Mouse (Mus musculus): Measurements from ENCODE around the gene Txnrd3.

Gene Txnrd3

DNA sequence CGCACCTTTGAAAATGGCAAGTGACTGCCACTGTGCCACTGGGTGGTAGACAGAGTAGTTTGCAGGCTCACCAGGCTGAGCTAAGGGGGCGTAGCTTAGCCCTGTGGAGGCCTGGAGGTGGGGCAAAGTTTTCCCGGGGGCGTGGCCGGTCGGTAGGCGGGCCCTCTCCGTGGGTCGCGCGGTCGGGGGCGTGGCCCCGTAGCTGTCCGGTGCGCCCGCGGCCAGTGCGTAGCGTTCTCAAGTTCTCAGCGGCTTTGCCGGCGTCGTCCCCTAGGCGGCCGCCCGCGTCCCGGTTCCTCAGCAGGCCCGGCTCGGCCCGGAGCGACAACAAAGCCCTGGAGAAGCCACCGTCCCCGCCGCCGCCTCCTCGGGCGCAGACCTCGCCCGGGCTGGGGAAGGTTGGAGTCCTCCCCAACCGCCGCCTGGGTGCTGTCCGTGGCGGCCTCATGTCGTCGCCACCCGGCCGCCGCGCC is at the start of gene Txnrd3:
TSS of gene Txnrd3 (plus strand) at position 191 of the 473 bp plus-strand sequence.
- peak; percentile 90 for DNase-seq (ENCODE audit: low read depth, low spot score)

DNA sequence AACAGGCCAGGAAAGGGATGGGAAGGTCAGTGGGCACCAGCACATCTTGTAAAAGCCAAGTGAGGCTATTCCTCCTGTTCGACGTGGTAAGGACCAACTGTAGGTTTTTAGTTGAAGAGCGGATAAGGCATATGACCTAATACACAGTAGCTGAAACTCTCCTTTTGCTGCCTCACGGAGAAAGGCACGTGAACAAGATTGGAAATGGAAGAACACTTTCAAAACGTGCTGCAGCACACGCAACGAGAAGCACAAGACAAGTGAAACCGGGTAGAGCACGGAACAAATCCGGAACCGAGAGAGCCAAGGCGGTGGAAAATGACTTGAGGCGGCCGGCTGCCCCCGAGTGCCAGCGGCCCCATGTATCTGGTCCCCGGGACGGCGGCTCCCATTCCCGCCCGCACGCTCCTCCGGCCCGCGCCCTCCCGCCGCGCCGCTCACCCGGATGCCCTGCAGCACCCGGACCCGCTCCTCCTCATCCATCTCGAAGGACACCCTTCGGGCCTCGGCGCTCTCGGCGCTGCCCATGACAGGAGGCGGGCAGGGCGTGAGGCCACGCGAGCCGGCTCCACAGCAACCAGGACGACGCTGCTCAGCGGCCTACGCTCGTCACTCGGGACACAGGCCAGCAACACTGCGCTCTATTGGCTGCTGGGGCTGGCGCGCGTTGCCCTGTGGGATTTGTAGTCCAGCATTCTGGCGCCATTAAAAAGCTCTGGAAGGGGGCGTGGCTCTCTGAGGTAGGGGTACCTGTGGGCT is 48.6 kb upstream of the Txnrd3 start, which contains the start of gene Chchd6:
TSS of gene Chchd6 (minus strand) at position 635 of the 759 bp plus-strand sequence.
- DNase-seq (ENCODE audit: low read depth, low spot score) = peak; percentile 95

DNA sequence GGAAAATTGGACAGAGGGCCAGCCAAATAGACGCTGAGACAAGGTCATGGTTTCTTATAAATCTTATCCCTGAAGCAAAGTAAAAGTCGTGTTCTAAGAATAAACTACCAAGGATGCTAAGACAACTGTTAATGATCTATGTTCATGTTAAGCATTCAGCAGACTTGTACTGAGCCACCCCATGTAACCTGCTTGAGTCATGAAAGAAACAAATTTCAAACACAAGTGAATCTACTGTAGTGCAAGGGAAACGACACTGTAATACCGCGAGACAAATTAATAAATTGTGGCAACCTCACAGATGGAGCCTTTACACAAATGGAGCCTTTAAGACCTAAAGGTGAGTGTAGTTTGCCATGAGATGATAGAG is 48.0 kb upstream of the Txnrd3 start:
- no peak for DNase-seq (ENCODE audit: low read depth, low spot score)

DNA sequence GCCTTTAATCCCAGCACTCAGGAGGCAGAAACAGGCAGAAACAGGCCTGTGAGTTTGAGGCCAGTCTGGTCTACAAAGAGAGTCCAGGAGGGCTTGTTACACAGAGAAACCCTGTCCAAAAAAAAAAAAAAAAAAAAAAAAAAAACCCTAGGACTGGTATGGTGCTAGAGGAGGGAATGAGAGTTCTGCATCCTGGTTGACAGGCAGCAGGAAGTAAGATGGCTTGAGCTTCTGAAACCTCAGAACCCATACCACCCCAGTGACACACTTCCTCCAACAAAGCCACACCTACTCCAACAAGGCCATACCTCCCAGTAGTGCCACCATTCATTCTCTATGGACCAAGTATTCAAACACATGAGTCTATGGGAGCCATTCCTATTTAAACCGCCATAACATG is 47.3 kb upstream of the Txnrd3 start:
- no peak for DNase-seq (ENCODE audit: low read depth, low spot score)

DNA sequence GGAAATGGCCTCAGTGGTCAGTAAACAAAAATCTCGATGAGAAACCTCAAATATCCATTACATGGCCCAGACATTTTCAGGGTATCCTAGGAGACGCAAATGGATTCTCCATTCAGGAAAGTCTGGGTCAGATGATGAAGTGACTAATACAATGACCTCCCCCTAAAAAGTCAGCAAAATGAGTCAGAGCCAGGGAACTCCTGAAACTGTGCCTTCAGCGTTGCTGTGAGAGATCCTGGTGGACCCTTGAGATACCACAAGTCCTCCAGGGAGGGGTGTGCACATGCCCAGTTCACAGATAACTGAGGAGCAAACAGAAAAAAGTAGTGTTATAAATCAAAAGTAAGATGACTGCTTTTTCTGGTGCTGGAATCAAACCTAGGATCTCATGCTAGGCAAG is 37.7 kb upstream of the Txnrd3 start:
- DNase-seq (ENCODE audit: low read depth, low spot score) = no peak

DNA sequence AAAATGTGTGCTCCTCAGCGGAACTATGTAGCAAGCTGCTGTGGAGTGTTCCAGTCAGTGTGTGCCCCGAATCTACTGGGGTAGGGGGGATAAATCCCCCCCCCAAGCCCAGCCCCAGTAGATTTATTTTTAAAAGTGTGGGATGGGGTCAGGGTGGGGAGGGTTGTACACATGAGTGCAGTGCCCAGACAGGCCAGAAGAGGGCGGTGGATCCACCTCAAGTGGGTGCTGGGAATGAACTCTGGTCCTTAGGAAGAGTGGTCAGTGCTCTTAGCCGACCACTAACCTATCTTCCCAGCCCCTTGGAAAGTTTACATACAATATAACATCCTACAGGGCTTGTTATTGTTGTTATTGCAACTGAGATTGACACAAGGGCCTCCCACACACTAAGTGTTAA is 35.8 kb upstream of the Txnrd3 start:
- peak; percentile 26 for DNase-seq (ENCODE audit: low read depth, low spot score)

DNA sequence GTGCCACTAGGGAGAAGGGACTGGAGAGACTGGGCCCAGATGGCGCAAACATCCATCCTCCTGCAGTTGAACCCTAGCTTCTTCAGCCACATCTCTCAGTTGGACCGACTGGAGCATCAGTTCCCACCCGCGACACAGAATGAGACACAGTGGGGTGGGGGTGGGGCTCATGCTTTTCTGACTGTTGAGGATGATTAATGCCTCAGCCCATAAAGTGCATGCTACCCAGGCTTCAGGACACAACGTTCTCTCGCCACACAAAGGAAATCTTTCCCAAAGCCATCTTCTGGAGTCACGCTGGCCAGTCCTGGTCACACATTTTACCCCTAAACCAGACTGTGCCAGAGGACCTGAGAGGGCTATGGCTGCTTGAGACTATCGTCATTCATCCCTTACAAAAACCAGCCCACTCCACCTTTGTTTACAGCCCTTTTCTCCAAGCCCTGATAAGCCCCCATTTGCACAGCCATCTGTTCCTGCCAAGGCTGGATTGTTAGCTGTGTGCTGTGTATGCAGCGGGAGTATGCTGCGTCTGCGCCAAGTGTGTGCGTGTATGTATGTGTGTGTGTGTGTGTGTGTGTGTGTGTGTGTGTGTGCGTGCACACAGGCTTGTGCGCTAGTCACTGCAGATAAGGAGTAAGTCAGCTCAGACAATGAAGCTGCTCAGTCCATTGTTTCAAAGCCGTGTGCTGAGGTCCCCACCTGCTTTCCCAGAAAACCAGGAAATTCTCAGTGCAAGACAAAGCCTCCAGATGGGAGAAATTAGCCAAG is 30.3 kb upstream of the Txnrd3 start:
- no peak for DNase-seq (ENCODE audit: low read depth, low spot score)

DNA sequence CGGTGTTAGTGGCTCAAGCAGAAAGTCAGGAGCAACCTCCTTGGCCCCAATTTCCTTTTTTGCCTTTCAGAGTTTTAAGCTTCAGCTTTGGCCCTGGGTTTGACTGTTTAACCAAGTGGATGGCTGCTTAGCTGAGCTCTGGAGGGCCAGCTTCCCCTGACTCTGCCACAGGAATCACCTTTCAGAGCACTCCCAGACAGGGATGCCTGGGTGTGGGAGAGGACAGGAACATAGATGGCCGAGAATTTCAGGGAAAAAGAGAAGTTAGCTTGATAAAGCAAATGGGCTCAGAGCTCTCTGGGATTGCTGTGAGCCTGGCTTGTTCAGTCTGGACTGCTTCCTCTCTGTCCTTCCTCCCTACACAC is 29.7 kb upstream of the Txnrd3 start:
- DNase-seq (ENCODE audit: low read depth, low spot score) = no peak

DNA sequence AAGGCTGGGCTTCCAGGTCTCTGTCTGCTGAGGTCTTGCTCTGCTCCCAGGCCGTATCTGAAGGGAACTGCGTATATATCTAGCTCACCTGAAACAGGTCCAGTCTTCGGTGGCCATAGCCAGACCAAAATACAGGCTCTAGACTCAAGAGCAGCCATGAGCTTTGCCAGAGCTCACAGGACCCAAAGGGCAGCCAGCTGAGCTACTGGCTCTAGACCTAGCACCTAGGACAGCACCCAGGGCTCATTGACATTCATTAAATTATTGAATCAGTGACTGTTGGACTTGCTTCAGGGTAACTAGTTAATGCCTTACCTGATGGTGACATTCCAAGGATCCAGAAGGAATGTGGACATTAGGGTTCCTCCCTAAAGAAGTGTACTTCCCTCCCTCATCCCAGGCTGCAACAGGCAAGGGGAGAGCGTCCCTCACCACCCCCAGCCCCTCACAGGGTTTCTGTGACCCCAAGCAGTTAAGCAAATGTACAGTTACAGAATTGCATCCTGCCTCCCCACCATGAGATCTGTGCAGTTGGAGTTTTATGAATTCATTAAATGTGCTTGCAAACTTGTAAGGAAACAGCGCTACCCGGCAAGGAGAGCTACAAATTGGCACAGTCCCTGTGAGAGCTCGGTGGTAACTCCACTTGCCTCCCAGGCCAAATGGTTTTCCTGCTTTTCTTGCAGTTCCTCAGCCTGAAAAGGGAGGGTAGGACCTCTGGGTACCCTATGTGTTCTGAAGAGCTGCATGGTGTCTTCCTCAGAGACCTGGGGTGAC is 29.0 kb upstream of the Txnrd3 start:
- DNase-seq (ENCODE audit: low read depth, low spot score) = no peak

DNA sequence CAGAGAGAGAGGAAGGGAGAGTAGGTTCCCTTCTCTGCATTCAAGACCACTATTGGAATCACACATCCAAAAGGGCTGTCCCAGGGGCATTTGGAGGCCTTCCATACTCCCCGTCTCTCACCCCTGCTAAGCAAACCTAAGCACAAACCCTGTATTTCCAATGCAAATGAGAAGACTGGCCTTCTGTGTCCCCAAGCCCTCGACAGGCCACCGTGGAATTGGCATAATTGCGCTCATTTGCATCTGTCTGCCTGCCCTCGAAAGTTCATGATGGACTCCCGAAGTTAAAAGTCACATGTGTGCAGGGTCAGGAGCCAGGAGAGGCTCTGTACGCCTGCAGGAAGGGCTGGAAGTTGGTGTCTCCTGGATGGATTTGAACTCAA is 28.4 kb upstream of the Txnrd3 start:
- no peak for DNase-seq (ENCODE audit: low read depth, low spot score)

DNA sequence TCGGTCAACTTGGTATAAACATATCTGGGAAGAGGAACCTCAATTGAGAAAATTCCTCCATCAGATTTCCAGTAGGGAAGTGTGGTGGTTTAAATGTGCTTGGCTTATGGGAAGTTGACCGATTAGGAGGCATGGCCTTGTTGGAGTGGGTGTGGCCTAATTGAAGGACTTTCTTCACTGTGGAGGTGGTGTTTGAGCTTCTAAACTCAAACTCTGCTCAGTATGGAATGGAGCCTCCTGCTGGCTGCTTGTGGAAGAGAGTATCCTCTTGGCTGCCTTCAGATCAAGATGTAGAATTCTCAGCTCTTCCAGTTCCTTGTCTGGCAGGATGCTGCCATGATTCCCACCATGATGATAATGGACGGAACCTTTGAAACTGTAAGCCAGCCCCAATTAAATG is 21.1 kb upstream of the Txnrd3 start:
- DNase-seq (ENCODE audit: low read depth, low spot score) = peak; percentile 82

DNA sequence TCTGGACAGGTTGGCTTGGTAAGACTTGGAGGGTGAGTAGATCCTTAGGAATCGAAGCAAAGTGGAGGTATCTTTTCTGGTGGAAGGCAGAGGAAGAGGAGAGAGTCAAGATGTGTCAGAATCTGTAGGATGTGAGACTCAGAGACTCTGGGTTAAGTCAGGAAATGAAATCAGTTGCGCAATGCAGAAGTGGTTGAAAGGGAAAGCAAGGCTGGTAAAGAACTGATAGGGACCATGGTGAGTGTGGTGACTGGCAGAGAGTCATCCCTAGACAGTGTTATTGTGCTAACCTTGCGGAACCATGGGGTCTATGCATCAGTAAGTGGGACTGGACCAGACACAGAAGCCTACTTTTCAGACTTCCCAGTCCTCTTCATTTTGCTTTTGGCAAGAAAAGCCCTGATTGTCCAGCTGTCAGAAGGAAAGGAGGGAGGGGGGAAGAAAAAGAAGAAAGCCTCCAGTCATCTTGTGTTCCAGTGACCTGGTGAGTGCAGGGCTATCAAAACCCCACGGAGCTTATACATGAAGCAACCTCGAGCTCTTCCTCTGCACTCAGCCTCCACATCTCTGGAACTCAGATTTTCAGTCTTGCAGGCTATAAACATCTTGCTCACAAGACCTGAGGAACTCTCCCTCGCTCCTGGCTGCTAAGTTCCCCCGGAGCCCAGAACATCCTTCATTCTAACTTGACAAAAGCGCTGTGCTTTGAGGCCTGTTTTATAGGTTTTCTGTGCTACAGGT is 15.6 kb upstream of the Txnrd3 start:
- no peak for DNase-seq (ENCODE audit: low read depth, low spot score)

DNA sequence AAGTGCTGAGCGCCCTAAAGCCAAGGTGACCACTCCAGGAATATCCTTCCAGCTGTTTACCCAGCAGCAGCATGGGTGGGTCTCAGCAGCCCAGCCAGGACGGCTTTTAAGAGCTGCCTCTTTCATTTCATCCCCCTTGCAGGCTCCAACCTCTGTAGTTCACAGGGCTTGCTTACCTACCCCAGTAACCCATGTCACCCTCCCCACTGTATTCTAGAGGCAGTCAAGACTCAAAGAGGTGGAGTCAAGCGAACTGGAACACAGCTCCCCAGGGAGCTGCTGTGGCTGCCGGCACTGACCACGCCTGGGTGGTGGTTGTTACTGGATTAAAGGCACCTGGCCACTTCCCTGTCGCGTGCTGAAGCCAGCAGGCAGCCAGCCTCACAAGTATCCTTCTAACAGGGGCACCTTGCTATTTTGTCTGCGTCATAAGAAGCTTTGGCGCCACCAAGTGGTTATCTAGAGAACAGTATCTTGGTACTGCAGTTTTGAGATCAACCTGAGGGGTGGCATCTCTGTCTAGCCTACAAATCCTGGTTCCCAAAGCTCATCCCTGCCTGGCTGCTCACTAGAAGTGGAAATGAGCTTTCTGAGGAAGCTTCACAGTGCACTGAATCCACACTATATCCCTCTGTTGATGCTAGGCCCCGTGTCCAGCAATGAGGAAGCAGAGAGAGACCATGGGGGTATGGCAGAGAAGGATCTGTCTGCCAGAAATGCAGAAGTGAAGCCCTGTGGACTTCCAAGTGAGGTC is 11.8 kb upstream of the Txnrd3 start:
- DNase-seq (ENCODE audit: low read depth, low spot score) = peak; percentile 90

DNA sequence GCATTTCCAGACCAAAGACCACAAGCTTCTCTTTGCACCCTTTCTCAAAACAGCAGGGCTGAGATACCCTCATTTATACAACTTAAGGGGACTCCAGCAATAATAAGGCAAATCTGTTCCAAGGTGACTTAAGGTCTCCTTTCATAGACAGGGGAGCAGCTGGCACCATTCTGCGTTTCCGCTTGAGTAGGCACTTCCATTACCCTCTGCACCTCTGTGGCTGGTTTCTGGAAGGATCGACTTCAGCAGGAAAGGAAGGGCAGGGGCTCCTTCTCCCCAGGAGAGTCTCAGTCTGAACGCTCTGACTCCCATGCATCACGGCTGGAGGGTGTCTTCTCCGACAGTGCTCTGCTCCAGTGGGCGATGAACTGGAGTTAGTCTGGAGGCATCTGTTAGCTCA is 10.7 kb upstream of the Txnrd3 start:
- DNase-seq (ENCODE audit: low read depth, low spot score) = no peak

DNA sequence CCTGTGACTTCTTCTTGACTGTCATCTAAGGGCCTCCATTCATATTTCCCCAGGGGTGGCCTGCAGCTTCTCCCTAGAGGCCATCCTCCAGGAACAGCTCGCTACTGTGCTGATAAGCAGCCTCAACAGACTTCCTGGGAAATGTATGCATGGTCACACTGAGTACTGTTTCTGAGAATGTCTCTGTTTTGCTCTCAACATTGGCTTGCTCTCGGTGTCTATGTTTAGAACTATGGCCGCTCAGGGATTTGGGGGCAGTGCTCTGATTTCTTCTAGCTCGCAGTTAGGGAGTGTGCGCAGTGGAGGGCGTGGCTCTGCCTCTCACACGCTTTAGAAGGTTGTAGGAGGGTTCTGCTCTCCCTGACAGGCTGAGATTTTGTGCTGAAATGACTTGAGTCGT is 9.4 kb upstream of the Txnrd3 start:
- peak; percentile 23 for DNase-seq (ENCODE audit: low read depth, low spot score)

DNA sequence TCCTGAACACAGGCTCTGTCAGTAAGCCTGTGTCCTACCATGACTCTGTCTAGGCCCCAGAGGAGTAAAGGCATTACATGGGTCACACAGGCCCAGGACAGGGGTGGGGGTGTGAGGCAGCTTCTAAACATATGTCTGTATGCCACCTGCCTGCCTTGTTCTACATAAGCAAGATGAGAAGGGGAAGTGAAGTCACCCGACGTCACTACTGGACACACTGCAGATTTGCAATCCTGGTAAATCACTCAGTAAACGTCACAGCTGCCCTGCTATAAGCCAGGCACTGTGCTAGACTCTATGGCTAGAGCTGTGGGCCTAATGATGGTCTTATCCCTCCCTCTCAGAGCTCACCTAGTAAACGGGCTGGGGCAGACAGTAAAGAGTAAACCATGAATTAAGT is 5.8 kb upstream of the Txnrd3 start:
- no peak for DNase-seq (ENCODE audit: low read depth, low spot score)

DNA sequence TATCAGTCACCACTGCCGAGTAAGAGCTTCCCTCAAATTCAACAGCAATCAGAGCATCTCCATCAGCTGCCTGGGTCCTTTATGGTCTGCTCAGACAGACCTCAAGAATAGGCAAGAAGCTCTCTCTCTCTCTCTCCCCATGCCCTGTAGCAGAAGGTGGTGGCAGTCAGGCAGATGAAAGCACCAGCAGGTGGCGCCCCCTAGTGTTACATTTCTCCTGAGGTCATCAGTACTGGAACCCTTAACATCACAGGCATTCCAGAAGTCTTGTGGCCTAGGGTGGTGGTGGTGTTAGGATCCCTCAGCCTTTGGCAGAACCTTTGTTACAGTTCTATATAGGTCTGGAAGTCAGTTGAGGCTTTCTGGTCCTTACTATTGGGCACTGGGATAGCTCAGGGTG is 4.8 kb upstream of the Txnrd3 start:
- peak; percentile 71 for DNase-seq (ENCODE audit: low read depth, low spot score)

DNA sequence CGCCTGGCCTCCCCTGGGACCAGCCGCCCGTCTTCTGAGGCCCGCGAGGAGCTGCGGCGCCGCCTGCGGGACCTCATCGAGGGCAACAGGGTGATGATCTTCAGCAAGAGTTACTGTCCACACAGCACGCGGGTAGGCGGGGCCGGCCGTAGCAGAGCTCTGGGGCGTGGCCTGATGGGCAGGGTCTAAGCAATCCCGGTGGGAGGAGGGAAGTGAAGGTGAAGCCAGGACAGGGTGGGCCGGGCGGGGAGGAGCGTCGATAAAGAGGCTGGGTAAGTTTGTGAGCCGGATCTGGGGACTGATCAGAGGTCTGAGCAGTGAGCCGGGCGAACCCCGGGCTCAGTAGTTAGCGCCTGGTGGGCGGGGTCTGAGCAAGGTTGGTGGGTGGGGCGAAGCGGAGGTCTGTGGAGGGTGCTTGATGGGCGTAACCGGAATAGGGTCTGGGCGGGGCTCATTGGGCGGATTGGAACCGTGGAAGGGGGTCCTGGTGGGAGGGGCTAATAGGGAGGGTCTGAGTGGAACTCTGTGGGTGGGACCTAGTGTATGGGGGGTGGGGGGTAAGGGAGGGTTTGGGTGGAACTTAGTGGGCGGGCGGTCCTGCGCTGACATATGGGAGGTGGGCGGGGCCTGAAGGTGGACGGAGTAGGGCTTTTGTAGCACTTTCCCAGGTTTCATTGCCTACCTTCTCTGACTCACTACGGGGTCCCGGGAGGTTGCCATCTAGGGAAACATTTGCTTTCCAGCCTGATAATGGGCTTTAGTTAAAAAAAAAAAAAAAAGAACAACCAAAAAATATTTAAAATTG is 685 bp downstream of the Txnrd3 start:
- DNase-seq (ENCODE audit: low read depth, low spot score) = peak; percentile 99

DNA sequence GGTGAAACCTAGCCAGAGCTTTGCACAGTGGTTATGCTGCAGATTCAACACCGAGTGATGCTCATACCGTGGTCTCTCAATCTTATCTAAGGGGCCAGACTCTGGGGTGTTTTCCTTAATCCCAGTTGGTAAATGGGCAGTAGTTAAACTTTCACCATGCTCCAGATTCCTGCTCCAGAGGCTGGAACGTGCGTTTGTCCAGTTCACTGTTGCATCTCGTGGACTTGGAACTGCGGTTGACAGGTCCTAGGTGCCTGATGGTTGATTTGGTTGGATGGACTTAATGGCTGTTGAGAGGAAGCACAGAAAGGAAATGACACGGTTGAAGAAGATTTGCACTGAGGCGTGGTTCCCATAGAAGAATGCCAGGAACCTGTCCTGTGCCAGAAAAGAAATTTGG is 6.1 kb downstream of the Txnrd3 start:
- DNase-seq (ENCODE audit: low read depth, low spot score) = no peak

DNA sequence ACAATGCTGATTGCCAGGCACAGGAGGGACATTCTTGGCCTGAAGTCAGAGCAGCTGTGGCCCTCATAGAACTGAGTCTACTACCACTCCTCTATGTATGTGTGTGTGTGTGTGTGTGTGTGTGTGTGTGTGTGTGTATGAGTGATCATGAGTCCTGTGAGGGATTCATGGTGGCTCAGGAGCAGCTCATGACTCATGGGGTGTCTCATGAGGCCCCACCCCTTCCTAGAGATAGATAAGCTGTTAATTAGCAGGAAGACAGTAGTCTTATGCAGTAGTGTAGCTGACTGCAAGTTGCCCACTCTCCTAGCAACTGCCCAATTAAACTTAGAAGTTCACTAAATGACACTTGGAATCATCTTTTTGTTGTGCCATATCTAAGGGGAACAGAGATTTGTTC is 8.0 kb downstream of the Txnrd3 start:
- no peak for DNase-seq (ENCODE audit: low read depth, low spot score)
